Mouse (Mus musculus) heart, adult 9 months (tissue): ENCODE results near the gene Olfr1262.

Experiments
- DNase-seq, 2 experiments: peaks; one replicate each; pipeline ENCODE4 v3.0.0; 2022; ENCODE audit warnings: low spot score in 2 of 2

Olfr1262 gene

DNA sequence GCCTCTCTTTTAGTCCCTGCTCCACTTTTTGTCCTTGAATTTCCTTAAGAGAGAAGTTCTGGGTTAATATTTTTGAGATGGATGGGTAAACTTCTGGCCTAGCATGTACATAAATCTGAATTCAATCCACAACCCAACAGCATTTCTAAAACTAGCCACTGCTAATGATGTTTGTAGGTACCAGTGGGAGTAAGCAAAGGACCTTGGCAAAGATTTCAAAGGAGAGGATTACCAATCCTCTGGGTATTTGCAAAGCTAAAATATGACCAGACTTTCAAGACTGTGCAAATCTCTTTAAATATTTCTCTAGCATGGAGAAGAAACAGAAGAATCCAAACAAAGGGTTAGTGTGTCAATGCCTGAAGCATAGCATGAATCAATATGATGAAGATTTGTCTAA lies at the start of gene Olfr1262:
Gene Olfr1262 (plus strand): TSS at position 301 of the 400 bp plus-strand sequence.
- DNase-seq: no peak

DNA sequence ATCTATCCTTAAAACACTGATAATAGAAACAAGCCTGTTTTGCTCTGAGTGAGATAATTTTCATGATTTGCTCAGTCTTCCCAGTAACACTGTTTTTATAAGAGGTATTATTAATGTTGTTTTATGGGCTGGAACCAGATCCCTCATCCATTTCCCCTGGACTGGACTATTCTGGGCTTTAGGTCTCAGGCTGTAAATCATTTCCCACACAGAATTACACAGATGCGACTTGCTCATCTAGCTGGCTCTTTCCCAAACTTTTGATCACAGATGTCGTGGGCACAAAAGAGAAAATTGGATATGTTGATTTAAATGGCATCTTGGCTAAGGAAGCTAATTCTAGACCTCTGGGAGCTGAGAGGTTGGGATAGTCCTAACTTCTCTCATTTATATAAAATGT lies 25.8 kb upstream of the Olfr1262 start, which contains the start of gene Olfr1260:
Gene Olfr1260 (plus strand): TSS at position 157 of the 400 bp plus-strand sequence.
- DNase-seq: no peak

DNA sequence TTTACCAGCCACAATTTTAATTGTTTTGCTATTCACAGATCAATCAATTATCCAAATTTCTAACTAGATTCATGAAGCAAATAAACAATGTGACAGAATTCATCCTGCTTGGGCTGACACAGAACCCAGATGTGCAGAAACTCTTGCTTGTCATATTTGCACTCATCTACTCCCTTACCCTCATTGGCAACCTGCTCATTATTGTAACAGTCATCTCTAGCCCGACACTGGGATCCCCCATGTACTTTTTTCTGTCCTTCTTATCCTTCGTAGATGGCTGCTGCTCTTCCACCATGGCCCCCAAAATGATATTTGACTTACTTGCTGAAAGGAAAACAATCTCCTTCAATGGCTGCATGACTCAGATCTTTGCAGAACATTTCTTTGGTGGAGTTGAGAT lies 22.2 kb upstream of the Olfr1262 start:
- DNase-seq: no peak

DNA sequence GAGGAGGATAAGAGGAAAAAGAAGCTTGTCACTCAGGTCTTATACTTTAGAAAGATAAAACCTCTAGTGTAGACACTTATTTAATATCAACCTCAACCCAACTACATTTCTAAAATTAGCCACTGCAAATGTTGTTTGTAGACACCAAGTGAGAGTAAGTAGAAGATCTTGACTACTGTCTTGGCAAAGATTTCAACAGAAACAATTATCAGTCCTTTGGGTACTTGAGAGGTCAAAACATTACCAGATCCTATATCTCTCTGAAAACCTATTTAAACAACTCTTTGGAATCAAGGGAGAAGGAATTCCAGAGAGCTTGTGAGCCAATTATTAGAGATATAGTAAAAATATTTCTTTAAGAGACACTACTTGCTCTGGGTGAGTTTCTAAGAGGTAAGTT lies 9.0 kb upstream of the Olfr1262 start, which contains the start of gene Olfr1261:
Gene Olfr1261 (plus strand): TSS at position 301 of the 400 bp plus-strand sequence.
- DNase-seq: no peak

DNA sequence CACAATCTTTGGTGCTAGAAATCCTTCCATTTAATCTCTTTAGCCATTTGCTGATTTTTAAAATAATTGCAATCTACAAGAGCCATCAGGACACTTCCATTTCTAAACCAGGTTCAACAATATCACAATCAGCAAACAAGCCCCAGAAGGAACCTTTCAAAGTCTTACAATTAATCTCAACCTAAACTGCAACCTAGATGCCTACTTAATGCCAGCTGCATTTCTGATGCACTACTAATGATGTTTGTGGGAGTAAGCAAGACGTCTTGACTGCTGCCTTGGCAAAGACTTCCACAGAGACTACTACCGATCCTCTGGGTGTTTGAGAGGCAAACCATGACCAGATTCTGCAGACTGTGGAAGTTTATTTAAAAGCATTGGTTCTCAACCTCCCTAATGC lies 11.9 kb downstream of the Olfr1262 start, which contains the start of gene Olfr1263:
Gene Olfr1263 (plus strand): TSS at position 301 of the 400 bp plus-strand sequence.
- DNase-seq: no peak

DNA sequence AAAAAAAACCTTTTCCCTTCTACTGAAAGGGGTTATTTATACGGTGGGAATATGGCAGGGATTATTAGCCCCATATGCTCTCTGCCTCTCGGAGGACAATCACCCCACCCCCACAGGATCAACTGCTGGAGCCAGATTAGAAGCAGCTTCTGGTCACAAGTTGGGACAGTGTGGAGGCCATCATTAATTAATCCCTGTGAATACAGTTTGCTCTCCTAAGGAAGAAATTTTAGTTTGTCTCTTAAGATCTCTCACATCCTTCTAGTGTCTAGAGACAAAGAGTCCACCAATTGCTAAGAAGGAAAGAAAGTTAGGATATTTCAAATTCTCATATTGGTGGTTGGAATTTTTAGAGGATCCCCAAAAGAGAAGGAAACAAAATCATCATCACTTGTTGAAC lies 25.5 kb downstream of the Olfr1262 start, which contains the start of gene Olfr1264:
Gene Olfr1264 (minus strand): TSS at position 101 of the 400 bp plus-strand sequence.
- no peak for DNase-seq

DNA sequence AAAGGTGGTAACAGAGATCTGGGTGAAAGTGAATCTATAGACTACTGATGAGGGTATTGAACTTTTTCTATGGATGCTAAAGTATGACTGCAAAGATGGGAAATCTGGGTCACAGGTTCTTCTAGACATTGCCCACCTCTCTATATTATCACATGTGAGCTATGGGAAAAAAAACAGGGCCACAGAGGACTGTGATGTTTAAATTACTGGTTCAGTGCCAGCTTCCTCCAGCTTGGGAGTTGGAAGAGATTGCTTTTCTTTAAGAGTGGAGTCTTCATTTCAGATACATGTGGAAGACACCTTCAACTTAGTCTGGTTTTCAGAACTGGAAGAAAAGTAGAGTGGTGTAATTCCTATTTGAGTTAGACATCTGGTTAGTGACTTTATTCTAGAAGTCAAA lies 35.1 kb downstream of the Olfr1262 start, which contains the start of gene Olfr1265:
Gene Olfr1265 (plus strand): TSS at position 301 of the 400 bp plus-strand sequence.
- DNase-seq: no peak
